Mouse (Mus musculus): Measurements from ENCODE around the gene Fkbp10.
A peak's percentile ranks its signal among the peaks of the same experiment; 100 is the strongest.

Fkbp10 gene

GRCm38 (mm10) chr11:100414914-100415822 lies at the start of gene Fkbp10:
TSS of gene Fkbp10 (plus strand) at chr11:100415697.
- peak; percentile 36 for DNase-seq

- DNase-seq = no peak
These were observed 46.4 kb upstream of the Fkbp10 start for GRCm38 (mm10) chr11:100369145-100369544.

GRCm38 (mm10) chr11:100369822-100370221 lies 45.7 kb upstream of the Fkbp10 start:
- DNase-seq = no peak

DNA sequence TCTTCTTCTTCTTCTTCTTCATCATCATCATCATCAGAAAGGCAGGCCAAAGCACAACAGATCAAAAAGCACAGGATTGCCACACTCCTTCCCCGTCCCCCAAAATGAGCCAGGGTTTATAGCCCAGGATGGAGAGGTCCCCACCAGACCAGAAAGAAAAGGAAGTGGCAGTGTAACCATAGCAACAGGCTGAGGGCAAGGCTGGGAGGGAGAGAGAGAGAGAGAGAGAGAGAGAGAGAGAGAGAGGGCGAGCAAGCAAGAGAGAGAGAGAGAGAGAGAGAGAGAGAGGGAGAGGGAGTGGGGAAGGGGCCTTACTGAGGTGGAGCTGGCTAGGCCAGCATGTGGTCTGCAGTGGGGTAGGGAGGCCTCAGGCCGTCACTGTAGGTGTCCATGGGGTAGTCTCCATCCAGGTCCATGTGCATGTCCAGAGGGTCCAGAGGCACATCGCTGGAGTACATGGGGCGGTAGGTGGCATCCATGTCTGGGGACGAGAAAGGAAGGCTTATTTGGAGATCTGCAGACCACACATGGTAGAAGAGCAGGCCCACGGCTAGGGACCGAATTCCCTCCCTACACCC lies 43.4 kb upstream of the Fkbp10 start:
- no peak for DNase-seq

DNA sequence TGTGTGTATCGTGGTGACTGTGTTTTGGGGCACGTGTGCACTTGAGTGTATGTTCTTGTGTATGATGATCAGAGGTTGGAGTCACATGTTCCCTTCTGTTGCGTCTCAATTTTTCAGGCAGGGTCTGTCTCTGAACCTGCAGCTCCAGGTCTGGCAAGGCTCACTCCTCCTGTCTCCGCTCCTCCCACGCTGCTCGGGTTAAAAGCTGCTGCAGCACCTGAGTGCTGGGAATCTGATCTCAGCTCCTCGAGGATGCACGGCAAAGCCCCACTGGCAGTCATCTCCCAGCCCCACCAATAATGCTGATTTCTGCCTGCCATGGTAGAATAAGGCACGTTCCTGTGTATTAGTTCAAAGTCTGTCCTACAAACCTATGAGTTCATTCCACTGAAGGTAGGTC lies 40.4 kb upstream of the Fkbp10 start:
- DNase-seq = no peak

DNA sequence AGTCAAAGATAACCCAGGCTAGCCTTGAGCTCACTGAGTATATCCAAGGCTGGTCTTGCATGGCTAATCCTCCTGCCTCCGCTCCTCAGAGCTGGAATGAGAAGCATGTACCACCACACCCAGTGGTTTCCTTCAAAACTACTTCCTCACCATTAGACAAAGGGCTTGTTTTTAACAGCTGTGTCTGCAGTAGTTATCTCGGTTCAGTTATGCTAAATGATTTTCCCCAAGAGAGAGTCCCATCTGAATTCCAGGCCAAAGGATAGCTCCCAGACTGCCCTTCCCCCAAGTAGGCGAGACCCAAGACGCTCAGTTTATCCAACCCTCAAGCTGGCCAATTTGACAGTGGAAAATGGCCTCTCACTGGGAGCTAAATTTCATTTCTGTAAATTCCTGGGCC lies 39.5 kb upstream of the Fkbp10 start:
- no peak for DNase-seq

GRCm38 (mm10) chr11:100376746-100377389 lies 38.6 kb upstream of the Fkbp10 start:
- DNase-seq = no peak

DNA sequence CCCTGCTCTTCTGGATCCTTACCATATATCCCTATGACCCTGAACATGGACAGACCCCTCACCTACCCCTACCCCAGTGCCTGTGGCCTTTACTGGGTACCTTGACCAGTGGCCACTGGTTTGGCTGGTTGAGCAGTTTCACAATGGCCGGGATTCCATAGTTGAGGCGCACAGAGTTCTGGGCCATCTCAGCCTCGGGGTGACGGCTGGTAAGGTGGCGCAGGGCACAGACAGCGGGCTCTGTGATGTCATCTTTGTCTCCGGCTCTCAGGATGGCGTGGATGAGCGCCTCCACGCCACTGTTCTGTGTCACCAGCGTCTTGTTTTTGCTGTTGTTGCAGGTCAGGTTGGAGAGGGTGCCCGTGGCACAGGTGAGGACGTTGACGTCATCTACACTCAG lies 37.5 kb upstream of the Fkbp10 start:
- DNase-seq = no peak

- no peak for DNase-seq
These were observed 37.1 kb upstream of the Fkbp10 start for GRCm38 (mm10) chr11:100378446-100378845.

- no peak for DNase-seq
These were observed 36.2 kb upstream of the Fkbp10 start for GRCm38 (mm10) chr11:100379311-100379710.

GRCm38 (mm10) chr11:100382682-100383081 lies 32.8 kb upstream of the Fkbp10 start:
- DNase-seq = no peak

DNA sequence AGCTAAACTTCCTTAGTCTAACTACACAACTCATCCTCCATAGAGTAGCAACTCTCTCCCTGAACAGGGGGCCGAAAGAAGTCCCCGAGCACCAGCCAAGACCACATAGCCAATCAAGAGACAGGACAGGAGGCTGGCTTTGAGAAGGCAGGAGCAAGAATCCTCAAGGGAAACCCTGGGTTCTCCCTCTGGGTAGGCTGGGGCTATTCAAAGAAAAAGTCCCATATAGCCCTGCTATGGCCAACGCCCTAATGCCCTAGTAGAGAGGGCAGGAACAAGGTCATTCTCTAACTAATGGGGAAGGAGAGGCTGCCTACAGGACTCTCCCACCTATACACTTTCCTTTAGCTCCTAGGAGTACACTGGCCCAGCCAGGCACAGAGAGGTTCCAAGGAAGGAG lies 30.5 kb upstream of the Fkbp10 start:
- DNase-seq = no peak

- no peak for DNase-seq
These were observed 28.9 kb upstream of the Fkbp10 start for GRCm38 (mm10) chr11:100386586-100386985.

DNA sequence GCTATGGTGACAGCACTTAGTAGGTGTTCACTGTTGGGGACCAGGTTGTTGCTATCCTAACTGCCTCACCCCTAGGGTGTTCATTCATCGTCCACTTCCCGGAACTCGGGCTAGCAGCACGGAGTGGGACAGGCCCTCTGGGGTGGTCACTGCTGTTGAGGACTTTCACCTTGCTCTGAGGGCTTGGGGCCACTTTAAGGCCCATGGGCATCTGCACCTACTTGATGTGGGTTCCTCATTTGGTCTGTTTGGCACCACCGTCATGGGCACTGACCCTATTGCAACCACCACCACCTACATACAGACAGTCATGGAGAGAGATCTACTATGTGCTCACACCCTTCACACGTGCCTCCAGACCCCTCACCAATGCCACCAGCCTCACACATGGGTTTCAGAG lies 28.4 kb upstream of the Fkbp10 start:
- no peak for DNase-seq

DNA sequence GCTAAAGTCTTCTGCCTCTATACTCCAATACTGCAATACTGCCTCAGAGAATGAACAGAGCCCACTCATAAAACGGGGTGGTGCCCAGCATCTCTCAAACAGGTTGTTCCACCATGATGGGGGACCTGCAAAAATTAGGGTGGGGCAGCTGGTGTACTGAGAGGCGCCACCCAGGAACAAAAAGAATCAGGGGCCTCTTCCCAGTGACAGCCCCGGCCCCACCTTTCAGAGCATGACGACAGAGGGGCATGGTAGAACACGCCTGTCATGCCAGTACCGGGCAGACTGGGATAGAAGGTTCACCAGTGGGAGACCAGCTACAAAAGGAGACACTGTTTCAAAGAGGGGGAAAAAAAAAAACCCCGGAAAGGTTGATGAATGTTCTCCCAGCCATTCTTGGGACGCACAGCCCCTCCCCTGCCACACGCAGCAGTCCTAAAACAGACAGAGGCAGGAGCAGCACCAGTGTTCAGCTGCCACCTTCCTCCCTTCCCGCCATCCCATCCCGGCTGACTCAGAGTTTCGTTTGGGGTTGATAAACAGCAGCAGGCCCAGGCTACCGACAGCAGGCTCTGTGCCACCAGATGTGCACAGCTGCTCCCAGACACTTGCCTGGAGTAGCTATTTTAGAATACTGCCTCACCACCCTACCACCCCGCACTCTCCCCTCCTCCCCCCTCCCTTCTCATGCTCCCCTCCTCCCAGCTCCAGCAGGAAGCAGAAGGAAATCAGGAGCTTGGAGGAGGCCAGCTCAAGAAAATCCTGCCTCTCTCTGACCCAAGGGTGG lies 27.7 kb upstream of the Fkbp10 start:
- no peak for DNase-seq

DNA sequence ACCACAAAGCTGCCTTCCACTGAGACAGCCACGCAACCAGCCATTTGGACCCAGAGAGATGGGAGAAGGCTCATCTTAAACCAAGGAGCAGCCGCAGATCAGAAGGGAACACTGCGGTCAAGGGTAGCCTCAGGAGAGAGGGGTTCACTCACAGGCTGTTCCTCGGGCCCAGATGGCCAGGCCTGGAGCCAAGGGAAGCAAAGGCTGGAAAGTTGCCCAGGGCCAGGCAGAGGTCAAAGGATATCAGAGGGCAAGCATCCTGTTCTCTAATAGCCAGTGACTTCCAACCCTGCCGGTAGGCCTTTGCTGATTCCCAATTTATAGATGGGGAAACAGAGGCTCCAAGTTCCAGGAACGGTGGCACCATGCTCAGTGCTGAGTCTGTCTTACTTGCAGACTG lies 26.9 kb upstream of the Fkbp10 start:
- DNase-seq = no peak

GRCm38 (mm10) chr11:100389931-100390445 lies 25.5 kb upstream of the Fkbp10 start:
- peak; percentile 47 for DNase-seq

GRCm38 (mm10) chr11:100391081-100391883 lies 24.2 kb upstream of the Fkbp10 start:
- DNase-seq = no peak

DNA sequence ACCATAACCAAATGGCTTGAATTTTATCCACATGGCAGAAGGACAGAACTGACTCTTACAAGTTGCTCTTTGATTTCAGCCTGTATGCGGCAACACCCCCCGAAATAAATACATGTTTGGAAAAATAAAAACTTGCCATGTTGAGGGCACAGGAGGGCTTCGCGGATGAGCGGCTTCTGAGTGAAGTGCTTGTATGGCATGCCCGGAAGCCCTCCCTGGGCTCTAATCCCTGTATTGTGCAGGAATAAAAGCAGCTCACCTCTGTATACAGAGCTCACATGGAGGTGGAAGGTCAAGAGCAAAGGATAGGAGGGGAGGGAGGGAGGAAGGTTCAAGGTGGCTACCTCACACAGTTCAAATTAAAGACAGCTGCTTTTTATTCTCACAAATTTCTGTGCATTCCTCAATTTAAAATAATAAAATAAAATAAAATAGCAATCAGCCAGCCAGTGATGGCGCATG lies 23.6 kb upstream of the Fkbp10 start:
- DNase-seq = no peak

DNA sequence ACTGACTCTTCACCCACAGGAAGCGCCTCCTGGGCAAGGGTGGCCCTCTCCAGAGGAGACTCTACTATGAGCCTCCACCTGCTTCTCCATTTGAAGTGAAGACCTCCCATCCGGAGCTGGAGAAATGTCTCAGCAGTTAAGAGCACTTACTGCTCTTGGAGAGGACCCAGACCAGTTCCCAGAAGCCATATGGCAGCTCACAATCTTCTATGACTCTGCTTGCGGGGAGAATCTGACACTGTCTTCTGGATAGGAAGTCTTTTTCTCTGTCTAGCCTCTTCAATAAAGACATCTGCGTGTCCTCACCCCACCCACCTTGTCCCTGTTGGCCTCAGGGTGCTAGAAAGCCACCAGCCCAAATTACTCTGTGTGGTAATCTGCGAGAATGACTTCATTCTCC lies 22.5 kb upstream of the Fkbp10 start:
- DNase-seq = no peak

GRCm38 (mm10) chr11:100393733-100394132 lies 21.8 kb upstream of the Fkbp10 start:
- peak; percentile 47 for DNase-seq

All from thymus, postnatal 14 days (tissue).